Mouse (Mus musculus) erythroblast, embryonic 14.5 days (primary cell): ENCODE results near the gene AC134908.4. TPM values are rescaled to one million over a fixed set of nuclear protein-coding genes. Genes with fewer than 3 reads are reported as not detected.
A peak's percentile ranks its signal among the peaks of the same experiment; 100 is the strongest.
"Not testable (repeated sequence)": the region's sequence is repeated elsewhere in the genome, so short reads cannot be mapped to it uniquely, and the experiment has no call there.

Experiments used
- H3K27me3 ChIP-seq: 2 replicates; pipeline ENCODE4 v1.6.1; 2012; ENCODE audit warnings: inconsistent platforms; ENCODE audit not compliant: control insufficient read depth
- H3K36me3 ChIP-seq: 2 replicates; pipeline ENCODE4 v1.6.1; 2012; ENCODE audit warnings: mild to moderate bottlenecking, inconsistent platforms; ENCODE audit not compliant: control insufficient read depth
- H3K4me1 ChIP-seq: 2 replicates; pipeline ENCODE4 v1.6.1; 2012; ENCODE audit warnings: inconsistent platforms; ENCODE audit not compliant: control insufficient read depth
- H3K4me3 ChIP-seq: replicated peaks from 2 replicates; pipeline ENCODE3; 2012; ENCODE audit warnings: moderate library complexity, mild to moderate bottlenecking, inconsistent platforms
- H3K9me3 ChIP-seq: 2 replicates; pipeline ENCODE4 v1.6.1; 2012; ENCODE audit warnings: low read length, inconsistent platforms, mixed read lengths; ENCODE audit not compliant: control insufficient read depth
- GATA1 ChIP-seq: IDR thresholded peaks from 2 replicates; pipeline ENCODE4 v1.6.1; 2012; ENCODE audit warnings: low read length, inconsistent platforms, mixed read lengths
- TAL1 ChIP-seq: IDR thresholded peaks from 3 replicates; pipeline ENCODE4 v1.6.1; 2012; ENCODE audit warnings: low read length, inconsistent platforms, mixed read lengths
- polyA plus RNA-seq: library from polyadenylated mRNA; stranded (reverse); fragments of >175 nt; gene quantifications from 2 replicates; pipeline ENCODE4 v1.2.3, GENCODE M21; 2012

The AC134908.4 gene
- polyA plus RNA-seq, 1 experiment, result not detected

- Histone ChIP-seq H3K4me3 (no peak overlapping the region), H3K27me3 (peaks cover 91% of the 10 kb centered on the region)
- TF ChIP-seq GATA1 (no peak), TAL1 (no peak)
Observed at GRCm38 (mm10) chr17:25813471-25813870, 18.0 kb upstream of the AC134908.4 start.

GRCm38 (mm10) chr17:25810890-25811289 is 15.4 kb upstream of the AC134908.4 start:
- TF ChIP-seq TAL1, result no peak
- TF ChIP-seq GATA1, result no peak
- Histone ChIP-seq H3K4me3 (no peak overlapping the region), H3K4me1 (peaks cover 11% of the 10 kb centered on the region), H3K36me3 (no peaks in the 10 kb centered on the region), H3K27me3 (peaks cover 85% of the 10 kb centered on the region), H3K9me3 (peaks cover 4% of the 10 kb centered on the region; the same call in 1 of the 2 replicates)

More at GRCm38 (mm10) chr17:25813471-25813870, 18.0 kb upstream of the AC134908.4 start:
- Histone ChIP-seq H3K36me3 (no peaks in the 10 kb centered on the region), H3K9me3 (peaks cover 4% of the 10 kb centered on the region; the same call in 1 of the 2 replicates), H3K4me1 (peaks cover 11% of the 10 kb centered on the region)

GRCm38 (mm10) chr17:25809606-25810340 is 14.3 kb upstream of the AC134908.4 start:
- H3K4me1 ChIP-seq, result peaks cover 11% of the 10 kb centered on the region
- no peaks in the 10 kb centered on the region for H3K36me3 ChIP-seq
- TF ChIP-seq TAL1 (no peak), GATA1 (no peak)
- peaks cover 4% of the 10 kb centered on the region; the same call in 1 of the 2 replicates for H3K9me3 ChIP-seq
- peaks cover 85% of the 10 kb centered on the region for H3K27me3 ChIP-seq
- H3K4me3 ChIP-seq, result peak overlapping the region; percentile 28

GRCm38 (mm10) chr17:25808789-25809605 is 13.5 kb upstream of the AC134908.4 start, which contains the start of gene Fbxl16:
Gene Fbxl16, plus strand, starts transcription at chr17:25809085.
- H3K27me3 ChIP-seq, result peaks cover 81% of the 10 kb centered on the region
- H3K4me1 ChIP-seq, result peaks cover 11% of the 10 kb centered on the region
- H3K9me3 ChIP-seq, result peaks cover 4% of the 10 kb centered on the region; the same call in 1 of the 2 replicates
- H3K4me3 ChIP-seq, result peak within 1 kb of the TSS; percentile 28
- no peaks in the 10 kb centered on the region for H3K36me3 ChIP-seq
- no peak for TF ChIP-seq GATA1
- TF ChIP-seq TAL1, result no peak

GRCm38 (mm10) chr17:25808028-25808427 is 12.6 kb upstream of the AC134908.4 start:
- Histone ChIP-seq H3K4me3 (no peak overlapping the region), H3K9me3 (peaks cover 4% of the 10 kb centered on the region; the same call in 1 of the 2 replicates), H3K27me3 (peaks cover 82% of the 10 kb centered on the region), H3K4me1 (peaks cover 11% of the 10 kb centered on the region), H3K36me3 (no peaks in the 10 kb centered on the region)
- TF ChIP-seq TAL1, result no peak
- no peak for TF ChIP-seq GATA1

- not testable (repeated sequence) for H3K36me3 ChIP-seq, H3K4me3 ChIP-seq, H3K9me3 ChIP-seq
- Histone ChIP-seq H3K27me3 (peaks cover 81% of the 10 kb centered on the region), H3K4me1 (peaks cover 11% of the 10 kb centered on the region)
Observed at GRCm38 (mm10) chr17:25807452-25807851, 12.0 kb upstream of the AC134908.4 start.

- peaks cover 4% of the 10 kb centered on the region; the same call in 1 of the 2 replicates for H3K9me3 ChIP-seq
- H3K27me3 ChIP-seq, result peaks cover 80% of the 10 kb centered on the region
- no peak for TF ChIP-seq GATA1
- no peak for TF ChIP-seq TAL1
Observed at GRCm38 (mm10) chr17:25806507-25806906, 11.0 kb upstream of the AC134908.4 start.

GRCm38 (mm10) chr17:25802825-25803517 is 7.5 kb upstream of the AC134908.4 start:
- Histone ChIP-seq H3K9me3 (no peaks in the 10 kb centered on the region), H3K4me3 (no peak overlapping the region), H3K4me1 (no peaks in the 10 kb centered on the region; the same call in 1 of the 2 replicates), H3K36me3 (no peaks in the 10 kb centered on the region), H3K27me3 (peaks cover 49% of the 10 kb centered on the region)
- TF ChIP-seq GATA1 (no peak), TAL1 (no peak)

More at GRCm38 (mm10) chr17:25806507-25806906, 11.0 kb upstream of the AC134908.4 start:
- Histone ChIP-seq H3K36me3 (no peaks in the 10 kb centered on the region), H3K4me1 (peaks cover 11% of the 10 kb centered on the region), H3K4me3 (no peak overlapping the region)

- no peak overlapping the region for H3K4me3 ChIP-seq
- no peaks in the 10 kb centered on the region for H3K9me3 ChIP-seq
- H3K36me3 ChIP-seq, result no peaks in the 10 kb centered on the region
- H3K27me3 ChIP-seq, result peaks cover 36% of the 10 kb centered on the region
- TF ChIP-seq TAL1, result no peak
- TF ChIP-seq GATA1, result no peak
- H3K4me1 ChIP-seq, result peaks cover 14% of the 10 kb centered on the region
Observed at GRCm38 (mm10) chr17:25801029-25801428, 5.6 kb upstream of the AC134908.4 start.
